Mouse (Mus musculus) thymus, postnatal 10 days (tissue): ENCODE results near the gene Ssty1.
"Not testable (repeated sequence)": the region's sequence is repeated elsewhere in the genome, so short reads cannot be mapped to it uniquely, and the experiment has no call there.

Experiments used
- DNase-seq, 2 experiments: peaks; one replicate each; pipeline ENCODE4 v3.0.0; 2021; ENCODE audit warnings: low spot score in 2 of 2

Ssty1 gene

DNA sequence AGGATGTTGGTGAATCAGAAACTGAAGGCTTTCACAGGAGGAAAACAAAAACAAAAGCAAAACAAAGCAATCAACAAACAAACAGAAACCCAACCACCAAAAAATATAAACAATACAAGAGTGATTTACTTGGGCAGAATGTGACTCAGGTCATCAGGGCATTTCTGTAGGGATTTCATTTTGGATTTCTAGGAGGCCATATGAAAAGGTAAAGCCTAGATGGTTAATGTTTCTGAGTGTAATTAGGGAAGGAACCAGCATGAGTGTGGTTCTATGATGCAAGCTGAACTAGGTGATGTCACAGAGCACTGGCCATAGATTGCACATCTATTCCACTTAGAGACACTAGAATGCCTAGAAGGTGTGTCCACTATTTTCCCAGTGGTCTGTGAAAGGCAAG lies at the start of gene Ssty1:
Ssty1 (plus strand) TSS at position 301 of the 400 bp plus-strand sequence.
- not testable (repeated sequence) for DNase-seq

DNA sequence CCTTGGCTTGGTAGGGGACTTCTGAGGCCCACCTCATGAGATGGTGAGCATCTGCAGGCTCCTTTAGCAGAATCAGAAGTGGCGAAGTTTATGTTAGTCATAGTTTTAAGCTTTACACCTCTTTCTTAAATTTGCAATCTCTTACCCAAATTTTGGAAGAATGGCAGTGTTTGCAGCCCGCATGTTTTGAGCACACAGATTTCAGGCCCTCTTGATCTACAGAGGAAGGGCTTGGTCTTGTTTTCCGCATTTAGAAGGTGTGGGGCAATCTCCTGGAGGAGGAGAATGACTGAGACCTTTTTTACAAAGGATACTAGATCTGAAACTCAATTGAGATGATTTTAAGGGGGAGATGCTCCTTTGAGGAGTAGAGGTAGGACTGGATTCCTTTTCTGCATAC lies 27.2 kb upstream of the Ssty1 start, which contains the start of gene Gm21764:
Gm21764 (minus strand) TSS at position 101 of the 400 bp plus-strand sequence.
- DNase-seq: not testable (repeated sequence)
